Mouse (Mus musculus): ENCODE results near the gene Fto. TPM values are rescaled to one million over a fixed set of nuclear protein-coding genes. Genes with fewer than 3 reads are reported as not detected.

Gene Fto
- polyA plus RNA-seq, 1 experiment: 43.9 TPM

GRCm38 (mm10) chr8:91390369-91391020 is 77.2 kb downstream of the Fto start:
- Histone ChIP-seq H3K4me1 (ENCODE audit: control insufficient read depth, insufficient read depth, low read length) (peaks cover 21% of the 10 kb centered on the region), H3K27me3 (replicated peaks; ENCODE audit: control insufficient read depth, insufficient read depth, low read length) (no peaks in the 10 kb centered on the region), H3K36me3 (ENCODE audit: control insufficient read depth, insufficient read depth, low read length) (no peaks in the 10 kb centered on the region), H3K4me3 (ENCODE audit: insufficient read depth, low read depth, low read length) (peak overlapping the region; percentile 1; the same call in 1 of the 2 replicates), H3K27ac (ENCODE audit: insufficient read depth, low read depth, low read length) (peak overlapping the region; percentile 98)
- TF ChIP-seq POLR2A (IDR thresholded peaks at IDR 0.05; ENCODE audit: low read depth, low read length) (no peak), CTCF (conservative IDR thresholded peaks at IDR 0.05; ENCODE audit: insufficient read depth, insufficient read length, low read depth, low read length) (no peak)
- DNase-seq: peak; percentile 75
- WGBS: 54% methylated on average over 9 of the region's 9 CpGs

- 39% methylated on average over 7 of the region's 7 CpGs for whole genome bisulfite sequencing
- no peak for TF ChIP-seq CTCF (conservative IDR thresholded peaks at IDR 0.05; ENCODE audit: insufficient read depth, insufficient read length, low read depth, low read length)
- no peak for TF ChIP-seq POLR2A (IDR thresholded peaks at IDR 0.05; ENCODE audit: low read depth, low read length)
- peak overlapping the region; percentile 86 for H3K27ac ChIP-seq (ENCODE audit: insufficient read depth, low read depth, low read length)
- H3K4me1 ChIP-seq (ENCODE audit: control insufficient read depth, insufficient read depth, low read length): peaks cover 21% of the 10 kb centered on the region
- no peaks in the 10 kb centered on the region for H3K36me3 ChIP-seq (ENCODE audit: control insufficient read depth, insufficient read depth, low read length)
- no peaks in the 10 kb centered on the region for H3K27me3 ChIP-seq (replicated peaks; ENCODE audit: control insufficient read depth, insufficient read depth, low read length)
- no peak overlapping the region for H3K4me3 ChIP-seq (ENCODE audit: insufficient read depth, low read depth, low read length)
- peak; percentile 77 for DNase-seq
Observed at GRCm38 (mm10) chr8:91392261-91392660, 78.9 kb downstream of the Fto start.

GRCm38 (mm10) chr8:91395340-91396055 is 82.2 kb downstream of the Fto start:
- DNase-seq: peak; percentile 57
- peaks cover 12% of the 10 kb centered on the region for H3K4me1 ChIP-seq (ENCODE audit: control insufficient read depth, insufficient read depth, low read length)
- no peaks in the 10 kb centered on the region for H3K36me3 ChIP-seq (ENCODE audit: control insufficient read depth, insufficient read depth, low read length)
- H3K27me3 ChIP-seq (replicated peaks; ENCODE audit: control insufficient read depth, insufficient read depth, low read length): no peaks in the 10 kb centered on the region
- TF ChIP-seq POLR2A (IDR thresholded peaks at IDR 0.05; ENCODE audit: low read depth, low read length) (no peak), CTCF (conservative IDR thresholded peaks at IDR 0.05; ENCODE audit: insufficient read depth, insufficient read length, low read depth, low read length) (no peak)
- 68% methylated on average over 6 of the region's 6 CpGs for WGBS
- H3K27ac ChIP-seq (ENCODE audit: insufficient read depth, low read depth, low read length): no peak overlapping the region; the same call in 1 of the 2 replicates
- H3K4me3 ChIP-seq (ENCODE audit: insufficient read depth, low read depth, low read length): no peak overlapping the region

GRCm38 (mm10) chr8:91398053-91398452 is 84.7 kb downstream of the Fto start:
- WGBS: 89% methylated on average over 5 of the region's 5 CpGs
- H3K27me3 ChIP-seq (replicated peaks; ENCODE audit: control insufficient read depth, insufficient read depth, low read length): no peaks in the 10 kb centered on the region
- H3K27ac ChIP-seq (ENCODE audit: insufficient read depth, low read depth, low read length): no peak overlapping the region
- no peaks in the 10 kb centered on the region for H3K36me3 ChIP-seq (ENCODE audit: control insufficient read depth, insufficient read depth, low read length)
- DNase-seq: no peak
- no peak overlapping the region for H3K4me3 ChIP-seq (ENCODE audit: insufficient read depth, low read depth, low read length)
- TF ChIP-seq CTCF (conservative IDR thresholded peaks at IDR 0.05; ENCODE audit: insufficient read depth, insufficient read length, low read depth, low read length): no peak
- no peak for TF ChIP-seq POLR2A (IDR thresholded peaks at IDR 0.05; ENCODE audit: low read depth, low read length)
- no peaks in the 10 kb centered on the region; the same call in 1 of the 2 replicates for H3K4me1 ChIP-seq (ENCODE audit: control insufficient read depth, insufficient read depth, low read length)

DNA sequence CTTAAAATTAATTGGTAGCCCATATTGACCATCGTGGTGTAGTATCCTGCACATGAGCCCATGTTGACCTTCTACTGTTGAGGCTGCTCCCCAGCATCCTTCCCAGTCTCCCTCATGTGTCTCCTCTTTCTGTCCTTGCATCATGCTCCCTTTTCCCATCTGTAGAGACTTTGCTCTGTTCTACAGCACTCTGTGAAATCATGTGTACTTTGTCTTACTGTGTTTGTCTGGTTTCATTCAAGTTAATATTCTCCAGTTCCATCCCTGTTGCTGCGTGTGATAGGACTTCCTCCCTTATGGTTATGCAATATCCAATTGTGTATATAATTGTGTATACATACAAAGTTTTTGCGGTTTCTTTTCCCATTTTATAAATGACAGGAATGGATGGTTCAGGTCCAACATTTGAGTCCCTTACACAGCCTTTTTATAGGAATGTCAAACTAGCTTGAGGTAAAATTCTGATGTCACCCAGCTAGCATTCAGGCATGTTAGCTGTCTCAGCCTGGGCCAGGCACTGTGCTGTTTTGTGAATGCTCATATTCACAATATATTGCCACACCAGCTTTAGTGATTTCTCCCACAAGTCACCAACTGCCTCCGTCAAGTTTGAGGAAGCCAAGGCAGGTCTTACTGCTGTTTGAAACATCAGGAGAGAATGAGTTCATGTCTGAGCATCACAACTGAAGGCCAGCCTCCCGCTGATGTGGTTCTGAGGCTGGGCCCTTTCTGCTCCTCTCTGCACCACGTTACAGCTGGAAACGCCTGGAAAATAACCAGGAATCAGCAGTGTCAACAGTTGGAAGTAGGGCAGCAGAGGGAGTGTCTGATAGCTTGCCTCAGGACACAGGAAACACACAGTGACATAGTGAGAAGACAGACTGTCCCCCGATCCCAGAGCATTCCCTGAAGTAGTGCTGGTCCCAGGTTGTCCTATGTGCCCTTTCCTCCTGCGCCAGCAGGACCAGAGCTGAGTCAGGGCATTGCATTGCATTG is 90.0 kb downstream of the Fto start:
- TF ChIP-seq POLR2A (IDR thresholded peaks at IDR 0.05; ENCODE audit: low read depth, low read length) (no peak), CTCF (conservative IDR thresholded peaks at IDR 0.05; ENCODE audit: insufficient read depth, insufficient read length, low read depth, low read length) (peak; percentile 12; the same call in 1 of the 2 replicates)
- Histone ChIP-seq H3K4me3 (ENCODE audit: insufficient read depth, low read depth, low read length) (no peak overlapping the region), H3K27me3 (replicated peaks; ENCODE audit: control insufficient read depth, insufficient read depth, low read length) (no peaks in the 10 kb centered on the region), H3K36me3 (ENCODE audit: control insufficient read depth, insufficient read depth, low read length) (no peaks in the 10 kb centered on the region), H3K27ac (ENCODE audit: insufficient read depth, low read depth, low read length) (peak overlapping the region; percentile 94), H3K4me1 (ENCODE audit: control insufficient read depth, insufficient read depth, low read length) (peaks cover 13% of the 10 kb centered on the region)
- 63% methylated on average over 9 of the region's 9 CpGs for WGBS
- DNase-seq: peak; percentile 74

GRCm38 (mm10) chr8:91404311-91404710 is 91.0 kb downstream of the Fto start:
- 71% methylated on average over 7 of the region's 7 CpGs for WGBS
- no peaks in the 10 kb centered on the region for H3K36me3 ChIP-seq (ENCODE audit: control insufficient read depth, insufficient read depth, low read length)
- peak overlapping the region; percentile 94 for H3K27ac ChIP-seq (ENCODE audit: insufficient read depth, low read depth, low read length)
- no peaks in the 10 kb centered on the region for H3K27me3 ChIP-seq (replicated peaks; ENCODE audit: control insufficient read depth, insufficient read depth, low read length)
- TF ChIP-seq POLR2A (IDR thresholded peaks at IDR 0.05; ENCODE audit: low read depth, low read length) (no peak), CTCF (conservative IDR thresholded peaks at IDR 0.05; ENCODE audit: insufficient read depth, insufficient read length, low read depth, low read length) (no peak)
- peaks cover 13% of the 10 kb centered on the region for H3K4me1 ChIP-seq (ENCODE audit: control insufficient read depth, insufficient read depth, low read length)
- peak; percentile 68 for DNase-seq
- H3K4me3 ChIP-seq (ENCODE audit: insufficient read depth, low read depth, low read length): no peak overlapping the region
